Mouse (Mus musculus) forebrain, embryonic 15.5 days (tissue): ENCODE results near the gene Pank2. TPM values are rescaled to one million over a fixed set of nuclear protein-coding genes. Genes with fewer than 3 reads are reported as not detected.
"Not testable (repeated sequence)": the region's sequence is repeated elsewhere in the genome, so short reads cannot be mapped to it uniquely, and the experiment has no call there.

Experiments used
- ATAC-seq: fragments of 200-750 bp; cut with Nextera tagmentation; replicated peaks from 2 replicates; pipeline ENCODE4 v1.8.0; 2017; ENCODE audit warnings: mild to moderate bottlenecking, moderate TSS enrichment, moderate library complexity
- H3K27ac ChIP-seq: fragments of 300-500 bp; sonication (generic); replicated peaks from 2 replicates; pipeline ENCODE4 v1.5.1; 2015; ENCODE audit warnings: mild to moderate bottlenecking, inconsistent platforms
- H3K27me3 ChIP-seq: fragments of 300-500 bp; sonication (generic); 2 replicates; pipeline ENCODE4 v1.6.1; 2015; ENCODE audit warnings: inconsistent platforms
- H3K36me3 ChIP-seq: fragments of 300-500 bp; sonication (generic); 2 replicates; pipeline ENCODE4 v1.6.1; 2015; ENCODE audit warnings: mild to moderate bottlenecking, inconsistent platforms
- H3K4me1 ChIP-seq: fragments of 300-500 bp; sonication (generic); 2 replicates; pipeline ENCODE4 v1.6.1; 2015; ENCODE audit warnings: inconsistent platforms
- H3K4me2 ChIP-seq: fragments of 300-500 bp; sonication (generic); replicated peaks from 2 replicates; pipeline ENCODE4 v1.6.1; 2015; ENCODE audit warnings: mild to moderate bottlenecking, inconsistent platforms
- H3K4me3 ChIP-seq: fragments of 300-500 bp; sonication (generic); 2 replicates; pipeline ENCODE4 v1.5.1; 2015; ENCODE audit warnings: mild to moderate bottlenecking, inconsistent platforms
- H3K9ac ChIP-seq: fragments of 300-500 bp; sonication (generic); replicated peaks from 2 replicates; pipeline ENCODE4 v1.6.1; 2015; ENCODE audit warnings: mild to moderate bottlenecking, inconsistent platforms
- H3K9me3 ChIP-seq: fragments of 300-500 bp; sonication (generic); 2 replicates; pipeline ENCODE4 v1.6.1; 2016; ENCODE audit warnings: inconsistent platforms
- WGBS: fragments of 180-500 bp; shearing (Covaris S2); methylation state at CpG from one replicate; pipeline ENCODE4 v1.1.7; 2015; ENCODE audit warnings: mixed read lengths; 5-methylcytosine and 5-hydroxymethylcytosine counted together
- polyA plus RNA-seq: library from polyadenylated mRNA; unstranded; fragments of >200 nt; fragmentation: Nextera tagmentation; extraction: Ambion mirVana; gene quantifications from 2 replicates; pipeline ENCODE4 v1.2.1, GENCODE M21; 2015

Pank2 gene
- 36.4 and 37.0 TPM in 2 replicates for polyA plus RNA-seq

- peak within 1 kb of the TSS; percentile 99 for H3K27ac ChIP-seq
- ATAC-seq, result peak; percentile 100
- H3K4me2 ChIP-seq, result peak within 1 kb of the TSS; percentile 76
- WGBS, result under 1% methylated on average over 49 of the region's 49 CpGs
- peaks cover 46% of the 10 kb centered on the region for H3K4me1 ChIP-seq
- no peaks in the 10 kb centered on the region for H3K9me3 ChIP-seq
- peak within 1 kb of the TSS; percentile 89 for H3K4me3 ChIP-seq
- peak within 1 kb of the TSS; percentile 94 for H3K9ac ChIP-seq
- H3K36me3 ChIP-seq, result no peaks in the 10 kb centered on the region
- H3K27me3 ChIP-seq, result no peaks in the 10 kb centered on the region
Measured at GRCm38 (mm10) chr2:131262213-131262672, at the start of gene Pank2. TSS of gene Pank2 (plus strand) at chr2:131262495.

DNA sequence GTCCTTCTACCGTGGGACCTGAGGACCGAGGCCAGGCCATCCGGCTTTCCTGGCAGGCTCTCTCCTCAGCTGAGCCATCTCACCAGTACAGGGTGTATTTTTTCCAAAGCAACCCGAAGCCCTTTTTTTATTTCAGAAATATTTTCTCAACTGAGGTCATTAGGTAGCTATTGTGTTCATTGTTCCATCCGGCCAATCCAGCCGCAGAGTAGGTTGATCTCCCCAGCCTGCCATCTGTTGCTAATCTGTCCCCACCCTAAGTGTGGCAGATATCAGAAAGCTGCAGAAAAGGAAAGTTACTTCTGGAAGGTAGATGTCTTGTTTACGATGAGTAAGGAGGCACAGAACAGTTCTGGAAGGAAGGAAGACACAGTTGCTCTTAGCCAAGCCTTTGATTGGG lies 48.5 kb upstream of the Pank2 start:
- Histone ChIP-seq H3K4me3 (no peak overlapping the region), H3K27me3 (no peaks in the 10 kb centered on the region), H3K4me2 (no peak overlapping the region), H3K9ac (no peak overlapping the region), H3K36me3 (peaks cover 3% of the 10 kb centered on the region), H3K27ac (no peak overlapping the region), H3K4me1 (peaks cover 15% of the 10 kb centered on the region), H3K9me3 (no peaks in the 10 kb centered on the region)
- ATAC-seq, result no peak
- WGBS, result 86% methylated on average over 7 of the region's 7 CpGs

DNA sequence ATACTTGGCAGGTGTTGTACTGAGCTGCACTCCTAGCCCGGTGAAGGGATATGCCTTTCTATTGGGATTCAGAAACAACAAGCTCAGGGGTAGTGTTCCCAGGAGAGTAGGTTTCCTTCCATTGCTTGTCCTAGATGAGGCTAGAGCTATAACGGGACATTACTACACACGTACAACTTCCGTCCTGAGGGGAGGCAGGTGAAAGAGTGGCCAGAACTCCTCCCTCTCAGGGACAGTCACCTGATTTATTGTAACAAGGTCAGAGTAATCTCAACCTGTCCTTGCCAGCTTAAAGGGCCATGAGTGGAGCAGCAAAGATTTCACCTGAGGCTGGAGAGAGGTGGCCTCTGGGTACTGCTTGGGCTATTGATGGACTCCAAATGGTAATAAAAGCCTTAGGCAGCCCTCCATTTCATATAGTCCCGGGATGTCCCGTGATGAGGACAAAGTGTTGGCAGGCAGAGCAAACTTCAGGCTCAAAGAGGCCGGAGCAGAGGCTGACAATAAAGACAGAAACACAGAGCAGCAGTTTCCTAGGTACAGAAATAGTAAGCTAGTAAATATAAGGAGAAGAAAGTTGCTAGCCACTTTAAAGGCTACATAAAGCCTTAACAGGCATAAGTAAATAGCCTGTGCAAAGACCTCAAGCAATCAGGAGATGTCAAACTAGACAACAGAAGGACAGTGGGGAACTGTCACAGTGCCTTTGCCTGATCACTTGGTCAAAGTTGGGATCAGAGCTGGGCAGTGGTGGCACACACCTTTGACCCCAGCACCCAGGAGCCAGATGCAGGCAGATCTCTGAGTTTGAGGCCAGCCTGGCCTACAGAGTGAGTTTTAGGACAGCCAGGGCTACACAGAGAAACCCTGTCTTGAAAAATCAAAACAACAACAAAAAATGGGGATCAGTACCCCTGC lies 46.1 kb upstream of the Pank2 start:
- Histone ChIP-seq H3K4me2 (no peak overlapping the region), H3K4me3 (no peak overlapping the region), H3K9ac (no peak overlapping the region), H3K36me3 (peaks cover 3% of the 10 kb centered on the region), H3K27ac (no peak overlapping the region), H3K27me3 (no peaks in the 10 kb centered on the region), H3K9me3 (no peaks in the 10 kb centered on the region), H3K4me1 (peaks cover 2% of the 10 kb centered on the region)
- 87% methylated on average over 7 of the region's 7 CpGs for WGBS
- no peak for ATAC-seq

- H3K36me3 ChIP-seq, result no peaks in the 10 kb centered on the region
- no peak overlapping the region for H3K4me3 ChIP-seq
- no peak overlapping the region for H3K4me2 ChIP-seq
- H3K27ac ChIP-seq, result no peak overlapping the region
- no peak for ATAC-seq
- H3K9me3 ChIP-seq, result no peaks in the 10 kb centered on the region
- no peak overlapping the region for H3K9ac ChIP-seq
- 87% methylated on average over 4 of the region's 4 CpGs for WGBS
- no peaks in the 10 kb centered on the region for H3K4me1 ChIP-seq
- H3K27me3 ChIP-seq, result no peaks in the 10 kb centered on the region
Measured at GRCm38 (mm10) chr2:131220030-131220429, 42.3 kb upstream of the Pank2 start.

GRCm38 (mm10) chr2:131221853-131222515 lies 40.3 kb upstream of the Pank2 start:
- H3K9ac ChIP-seq, result no peak overlapping the region
- no peaks in the 10 kb centered on the region for H3K36me3 ChIP-seq
- ATAC-seq, result no peak
- 84% methylated on average over 3 of the region's 3 CpGs for WGBS
- no peaks in the 10 kb centered on the region for H3K27me3 ChIP-seq
- H3K27ac ChIP-seq, result no peak overlapping the region
- no peaks in the 10 kb centered on the region for H3K4me1 ChIP-seq
- H3K4me2 ChIP-seq, result no peak overlapping the region
- no peak overlapping the region for H3K4me3 ChIP-seq
- H3K9me3 ChIP-seq, result no peaks in the 10 kb centered on the region

- Histone ChIP-seq H3K9ac (no peak overlapping the region), H3K27ac (no peak overlapping the region), H3K4me3 (no peak overlapping the region), H3K9me3 (no peaks in the 10 kb centered on the region), H3K27me3 (no peaks in the 10 kb centered on the region), H3K4me1 (no peaks in the 10 kb centered on the region), H3K36me3 (no peaks in the 10 kb centered on the region), H3K4me2 (no peak overlapping the region)
- ATAC-seq, result no peak
- WGBS, result 62% methylated on average over 5 of the region's 5 CpGs
Measured at GRCm38 (mm10) chr2:131222562-131222961, 39.7 kb upstream of the Pank2 start.

- H3K4me1 ChIP-seq, result no peaks in the 10 kb centered on the region
- WGBS, result 71% methylated on average over 1 of the region's 1 CpGs
- H3K4me2 ChIP-seq, result no peak overlapping the region
- no peak overlapping the region for H3K9ac ChIP-seq
- H3K27ac ChIP-seq, result no peak overlapping the region
- H3K36me3 ChIP-seq, result no peaks in the 10 kb centered on the region
- H3K4me3 ChIP-seq, result no peak overlapping the region
- no peak for ATAC-seq
- no peaks in the 10 kb centered on the region for H3K9me3 ChIP-seq
- no peaks in the 10 kb centered on the region for H3K27me3 ChIP-seq
Measured at GRCm38 (mm10) chr2:131223569-131223968, 38.7 kb upstream of the Pank2 start.

DNA sequence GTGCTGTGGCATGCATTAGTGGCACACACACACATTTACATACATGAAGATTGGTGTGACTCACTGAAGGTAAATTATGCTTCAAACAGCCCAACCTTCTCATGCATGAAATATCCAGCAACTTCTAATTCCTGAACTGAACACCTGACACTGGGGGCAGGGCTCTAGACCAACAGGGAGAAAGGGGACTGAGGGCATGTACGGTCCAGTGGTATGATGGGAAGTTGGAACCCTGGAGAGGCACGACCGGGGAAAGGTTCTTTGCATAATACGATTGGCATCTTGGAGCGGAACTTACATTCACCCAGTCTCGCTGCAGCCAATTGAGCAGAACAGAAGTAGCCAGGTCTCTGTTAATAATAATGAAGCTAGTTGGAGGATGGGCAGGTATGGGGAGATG lies 37.1 kb upstream of the Pank2 start:
- no peak overlapping the region for H3K4me3 ChIP-seq
- WGBS, result 76% methylated on average over 6 of the region's 6 CpGs
- H3K9me3 ChIP-seq, result no peaks in the 10 kb centered on the region
- no peak for ATAC-seq
- no peak overlapping the region for H3K4me2 ChIP-seq
- H3K9ac ChIP-seq, result no peak overlapping the region
- no peaks in the 10 kb centered on the region for H3K4me1 ChIP-seq
- H3K36me3 ChIP-seq, result no peaks in the 10 kb centered on the region
- H3K27ac ChIP-seq, result no peak overlapping the region
- no peaks in the 10 kb centered on the region for H3K27me3 ChIP-seq

DNA sequence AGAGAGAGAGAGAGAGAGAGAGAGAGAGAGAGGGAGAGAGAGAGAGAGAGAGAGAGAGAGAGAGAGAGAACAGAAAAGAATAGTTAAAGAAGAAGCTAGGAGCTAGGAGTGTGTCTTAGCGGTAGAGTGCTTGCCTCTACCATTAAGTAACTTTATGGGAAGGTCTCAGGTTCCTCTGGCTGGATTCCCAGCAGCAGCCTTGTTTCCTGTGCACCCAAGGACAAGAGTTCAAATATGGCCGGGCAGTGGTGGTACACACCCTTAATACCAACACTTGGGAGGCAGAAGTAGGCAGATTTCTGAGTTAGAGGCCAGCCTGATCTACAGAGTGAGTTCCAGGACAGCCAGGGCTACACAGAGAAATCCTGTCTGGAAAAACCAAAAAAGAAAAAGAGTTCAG lies 35.6 kb upstream of the Pank2 start:
- H3K9ac ChIP-seq, H3K27ac ChIP-seq, ATAC-seq, H3K4me2 ChIP-seq, H3K4me3 ChIP-seq, H3K9me3 ChIP-seq, H3K4me1 ChIP-seq, H3K27me3 ChIP-seq, H3K36me3 ChIP-seq: not testable (repeated sequence)
- 73% methylated on average over 2 of the region's 2 CpGs for WGBS

DNA sequence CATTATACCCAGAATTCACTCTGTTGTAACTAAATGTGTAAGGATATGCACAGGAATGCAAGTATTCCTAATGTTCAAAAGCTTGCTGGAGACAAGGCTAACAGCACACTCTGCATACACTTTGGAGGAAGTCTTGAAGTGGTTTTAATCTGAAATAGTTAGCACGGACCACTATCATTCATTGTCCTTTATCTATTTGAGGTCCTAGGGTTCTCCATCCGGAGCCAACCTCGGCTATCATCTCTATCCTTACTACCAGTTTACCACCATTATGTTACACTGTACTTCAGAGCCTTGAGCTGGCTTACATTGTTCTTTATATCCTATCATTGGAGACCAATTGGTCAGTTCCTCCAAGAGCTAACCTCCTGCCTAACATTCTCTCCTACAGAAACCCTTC lies 35.1 kb upstream of the Pank2 start:
- ATAC-seq, result no peak
- Histone ChIP-seq H3K36me3 (no peaks in the 10 kb centered on the region), H3K4me2 (no peak overlapping the region), H3K9ac (no peak overlapping the region), H3K27me3 (no peaks in the 10 kb centered on the region), H3K27ac (no peak overlapping the region), H3K9me3 (no peaks in the 10 kb centered on the region), H3K4me3 (no peak overlapping the region), H3K4me1 (no peaks in the 10 kb centered on the region)
- WGBS, result 83% methylated on average over 3 of the region's 3 CpGs

DNA sequence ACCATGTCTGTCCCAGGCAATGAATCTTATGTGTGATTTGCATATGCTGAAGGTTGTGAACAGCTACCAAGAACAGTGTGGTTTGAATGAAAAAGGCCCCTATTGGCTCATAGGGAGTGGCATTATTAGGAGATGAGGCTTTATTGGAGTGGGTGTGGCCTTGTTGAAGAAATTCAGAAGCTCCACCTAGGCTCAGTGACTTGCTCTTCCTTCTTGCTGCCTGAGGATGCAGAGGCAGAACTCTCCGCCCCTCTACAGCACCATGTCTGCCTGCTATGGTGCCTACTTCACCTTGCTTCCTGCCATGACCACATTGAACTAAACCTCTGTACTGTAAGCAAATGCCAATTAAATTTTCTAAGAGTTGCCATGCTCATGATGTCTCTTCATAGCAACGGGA lies 29.7 kb upstream of the Pank2 start:
- Histone ChIP-seq H3K9me3 (no peaks in the 10 kb centered on the region), H3K4me3 (no peak overlapping the region), H3K4me2 (no peak overlapping the region), H3K36me3 (no peaks in the 10 kb centered on the region), H3K4me1 (peaks cover 14% of the 10 kb centered on the region), H3K9ac (no peak overlapping the region), H3K27me3 (no peaks in the 10 kb centered on the region), H3K27ac (no peak overlapping the region)
- no peak for ATAC-seq
- WGBS, result 91% methylated on average over 2 of the region's 2 CpGs

DNA sequence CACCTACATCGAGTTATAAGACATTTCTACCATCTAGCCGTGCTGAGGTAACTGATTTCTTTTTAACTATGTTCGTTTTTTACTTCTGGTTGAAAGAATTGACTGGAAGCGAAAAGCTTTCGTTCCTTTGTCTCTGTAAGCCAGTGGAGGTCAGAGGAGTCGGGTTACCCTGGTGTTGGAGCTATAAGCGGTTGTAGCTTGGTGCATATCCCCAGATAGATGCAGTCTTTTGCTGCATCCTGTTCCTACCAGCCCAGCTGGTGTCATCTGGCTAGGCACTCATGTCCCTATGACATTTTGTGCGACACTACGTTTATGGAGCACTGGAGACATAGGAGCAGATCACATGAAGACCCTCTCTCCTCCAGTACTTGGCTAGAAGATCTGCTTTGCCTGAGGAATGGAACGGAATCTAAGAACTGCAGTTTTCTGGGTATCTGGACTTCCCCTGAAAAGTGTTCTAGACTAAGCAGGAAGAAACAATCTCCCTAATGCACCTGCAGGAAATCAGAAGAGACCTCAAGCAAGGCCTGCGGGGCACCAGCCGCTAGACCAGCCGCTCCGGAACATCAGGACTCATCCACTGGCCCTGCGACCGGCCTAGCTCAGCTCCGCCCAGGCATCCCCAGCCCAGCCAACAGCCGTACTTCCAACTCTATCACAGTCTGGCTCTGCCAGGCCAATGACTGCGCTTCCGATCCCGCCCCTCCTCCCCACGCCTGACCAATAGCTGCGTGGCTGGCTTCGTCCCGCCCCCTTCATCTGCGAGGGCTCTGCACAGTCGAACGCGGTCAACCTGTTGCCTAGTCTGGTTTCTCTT lies 28.8 kb upstream of the Pank2 start, which contains the start of gene Mavs:
TSS of gene Mavs (plus strand) at position 757 of the 820 bp plus-strand sequence.
- ATAC-seq, result peak; percentile 100
- Histone ChIP-seq H3K4me2 (peak within 1 kb of the TSS; percentile 63), H3K9me3 (no peaks in the 10 kb centered on the region), H3K4me1 (peaks cover 14% of the 10 kb centered on the region), H3K4me3 (peak within 1 kb of the TSS; percentile 43), H3K36me3 (no peaks in the 10 kb centered on the region), H3K27me3 (no peaks in the 10 kb centered on the region), H3K27ac (no peak within 1 kb of the TSS), H3K9ac (peak within 1 kb of the TSS; percentile 33)
- 7% methylated on average over 29 of the region's 29 CpGs for WGBS
